Mouse (Mus musculus) urinary bladder, postnatal 10 days (tissue): ENCODE measurements around the gene Cnr2.

ENCODE experiments used
- DNase-seq: peaks from one replicate; pipeline ENCODE4 v3.0.0; 2022; ENCODE audit warnings: low spot score

Gene Cnr2

DNA sequence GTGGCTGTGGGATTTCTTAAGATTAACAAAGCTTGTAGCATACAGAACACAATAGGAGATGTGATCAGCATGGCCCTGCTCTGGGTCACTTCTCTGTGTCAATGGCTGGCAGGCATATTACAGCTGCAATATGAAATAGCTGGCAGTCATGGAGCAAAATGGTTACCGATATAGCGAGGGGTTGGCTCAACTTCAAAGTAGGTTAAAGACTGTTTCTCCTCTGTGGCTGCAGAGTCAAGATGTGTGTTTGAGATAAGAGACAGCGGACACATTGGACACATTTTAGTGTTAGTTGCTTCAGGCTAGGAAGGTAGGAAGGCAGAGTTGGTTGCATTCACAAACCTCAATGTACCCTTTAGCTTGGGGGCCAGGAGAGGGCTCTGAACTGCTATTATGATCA lies 11.4 kb downstream of the Cnr2 start:
- DNase-seq = no peak

DNA sequence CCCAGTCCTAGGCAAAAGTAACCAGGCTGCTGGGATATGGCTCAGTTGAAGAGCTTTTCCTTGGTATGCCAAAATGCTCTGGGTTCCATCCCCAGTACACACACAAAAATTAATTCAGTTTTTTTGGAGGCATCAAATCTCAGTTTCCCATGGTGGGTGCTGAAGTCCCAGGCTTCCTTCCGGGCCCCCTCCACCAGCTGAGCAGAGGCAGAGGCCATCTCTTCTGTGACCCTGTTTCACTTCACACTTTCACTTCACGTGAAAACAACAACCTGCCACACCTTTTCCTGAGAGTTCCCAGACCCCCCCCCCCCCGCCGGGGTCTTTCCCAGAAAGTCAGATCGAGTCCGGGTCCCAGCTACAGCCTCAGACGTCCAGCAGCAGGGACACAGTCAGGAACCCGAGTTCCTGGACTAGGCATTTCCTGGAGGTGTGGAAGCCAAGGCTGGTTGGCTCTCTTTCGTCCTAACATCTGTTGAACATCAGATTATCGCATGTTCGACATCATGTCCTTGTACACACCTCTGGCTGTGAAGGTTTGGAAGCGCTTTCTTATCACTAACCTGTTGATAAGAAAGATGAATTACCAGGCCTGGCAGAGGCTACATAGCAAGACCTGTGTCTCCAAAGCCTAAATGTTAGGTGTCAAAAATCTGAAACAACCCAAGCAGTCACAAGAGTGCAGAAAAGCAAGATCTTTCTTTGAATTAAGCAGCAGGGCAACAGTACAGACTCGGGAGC lies 14.3 kb downstream of the Cnr2 start:
- no peak for DNase-seq

DNA sequence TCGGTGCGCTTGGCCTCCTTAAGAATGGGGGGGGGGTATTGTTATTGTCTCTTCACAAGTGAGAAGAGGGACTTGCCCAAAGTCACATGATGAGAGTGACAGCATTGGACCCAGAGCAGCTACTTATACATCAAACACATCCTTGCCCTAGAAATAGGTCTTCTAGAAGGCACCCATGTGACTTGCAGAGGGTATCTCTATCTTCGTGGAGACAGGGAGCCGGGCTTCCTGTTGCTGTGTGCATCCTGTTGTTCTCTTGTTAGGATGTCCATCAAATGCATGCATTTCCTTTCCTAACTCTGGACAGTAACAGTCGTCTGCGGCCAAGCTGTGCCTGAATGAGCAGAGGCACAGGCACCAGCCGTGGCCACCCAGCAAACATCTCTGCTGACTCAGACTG lies 16.3 kb downstream of the Cnr2 start:
- DNase-seq = no peak

DNA sequence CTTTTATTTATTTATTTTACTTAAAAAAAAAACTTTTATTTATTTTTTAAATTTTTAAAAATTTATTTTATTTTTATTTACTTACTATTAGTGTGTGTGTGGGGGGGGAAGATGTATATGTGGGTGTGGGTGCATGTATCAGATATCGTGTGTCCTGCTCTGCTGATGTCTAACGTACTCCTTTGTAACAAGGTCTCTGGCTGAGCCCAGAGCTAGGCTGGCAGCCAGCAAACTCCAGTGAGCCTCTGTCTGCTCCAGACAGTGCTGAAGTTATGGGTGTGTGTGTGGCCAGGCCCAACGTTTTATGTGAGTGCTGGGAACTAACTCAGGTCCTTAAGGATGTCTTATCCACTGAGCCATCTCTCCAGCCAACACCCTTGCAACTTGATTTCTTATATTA lies 17.0 kb downstream of the Cnr2 start:
- DNase-seq = no peak

DNA sequence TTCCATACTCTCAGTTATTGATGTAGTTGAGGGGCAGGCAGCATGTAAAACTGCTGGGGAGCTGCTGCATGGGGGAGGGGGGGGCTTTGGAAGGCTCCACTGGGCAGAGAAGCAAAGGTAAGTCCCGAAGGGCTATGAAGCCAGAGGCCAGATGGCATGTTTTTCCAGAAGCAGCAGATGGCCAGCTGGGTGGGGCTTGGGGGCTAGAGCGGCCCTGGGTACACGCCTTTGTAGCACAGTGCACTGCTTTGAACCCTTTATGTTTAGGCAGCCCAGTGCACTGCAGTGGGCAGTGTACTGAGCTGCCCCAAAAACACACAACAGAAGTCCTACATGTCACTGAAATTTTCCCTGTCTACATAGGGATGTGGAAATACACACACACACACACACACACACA lies 17.6 kb downstream of the Cnr2 start:
- no peak for DNase-seq

DNA sequence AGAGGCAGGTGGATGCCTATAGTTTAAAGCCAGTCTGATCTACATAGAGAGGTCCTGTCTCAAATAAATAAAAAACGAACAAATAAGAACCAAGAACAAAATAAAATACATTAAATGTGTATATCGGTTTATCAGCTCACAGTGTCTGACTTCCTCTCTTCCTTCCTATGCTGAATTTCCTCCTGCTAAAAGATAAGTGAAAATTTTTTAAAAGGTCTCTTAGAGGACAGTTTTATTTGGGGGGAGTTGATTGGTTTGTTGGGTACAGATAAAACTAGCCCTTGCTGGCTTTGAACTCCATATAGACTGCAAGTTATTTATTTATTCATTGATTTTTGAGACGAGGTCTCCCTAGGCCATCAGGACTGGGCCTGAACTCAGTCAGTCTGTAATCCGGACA lies 18.2 kb downstream of the Cnr2 start:
- no peak for DNase-seq

DNA sequence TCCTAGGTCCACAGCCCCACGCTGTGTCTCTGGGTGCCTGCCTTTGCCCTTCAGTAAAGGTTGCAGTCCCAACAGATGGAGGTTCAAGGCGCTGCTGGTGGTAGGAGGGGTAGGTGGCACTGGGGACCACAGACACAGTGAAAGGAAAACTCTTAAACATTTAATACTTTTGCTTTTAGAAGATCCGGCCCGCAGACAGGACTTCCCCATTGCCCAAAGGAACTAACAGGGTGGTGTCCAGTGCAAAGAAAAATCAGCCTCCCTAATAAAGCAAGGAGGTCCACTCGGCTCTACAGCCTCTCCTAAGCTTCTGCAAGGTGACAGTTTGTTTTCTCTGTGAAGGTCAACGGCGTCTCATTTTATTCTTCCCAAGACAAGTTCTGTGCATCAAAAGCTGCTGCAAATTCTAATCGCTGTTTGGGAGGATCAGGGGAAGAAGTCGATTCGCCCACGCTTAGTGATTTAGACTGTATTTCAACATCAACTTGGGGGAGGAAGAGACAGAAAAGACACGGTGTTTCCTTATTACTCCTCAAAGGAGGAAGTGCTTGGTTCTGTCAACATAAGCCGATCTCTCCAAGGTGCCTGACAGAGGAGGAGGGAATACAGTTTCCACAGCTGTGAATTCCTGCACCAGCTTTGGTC lies 23.6 kb downstream of the Cnr2 start:
- no peak for DNase-seq

DNA sequence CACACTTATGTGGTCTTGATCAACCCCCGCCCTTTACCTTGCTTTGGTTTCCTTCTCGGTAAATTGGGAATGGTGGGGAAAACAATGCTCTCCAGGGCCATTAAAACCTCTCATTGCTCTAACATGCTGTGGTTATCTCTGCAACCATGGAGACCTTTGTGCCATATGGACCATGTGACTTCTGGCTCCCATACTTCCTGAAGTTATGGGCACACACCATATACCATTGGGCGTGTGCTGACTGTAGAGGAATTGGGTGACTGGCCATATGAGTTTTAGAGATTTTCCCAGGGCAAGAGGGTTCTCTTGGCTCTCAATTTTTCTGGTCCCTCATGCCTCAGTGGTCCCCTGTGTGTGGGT lies 24.1 kb downstream of the Cnr2 start:
- DNase-seq = no peak

DNA sequence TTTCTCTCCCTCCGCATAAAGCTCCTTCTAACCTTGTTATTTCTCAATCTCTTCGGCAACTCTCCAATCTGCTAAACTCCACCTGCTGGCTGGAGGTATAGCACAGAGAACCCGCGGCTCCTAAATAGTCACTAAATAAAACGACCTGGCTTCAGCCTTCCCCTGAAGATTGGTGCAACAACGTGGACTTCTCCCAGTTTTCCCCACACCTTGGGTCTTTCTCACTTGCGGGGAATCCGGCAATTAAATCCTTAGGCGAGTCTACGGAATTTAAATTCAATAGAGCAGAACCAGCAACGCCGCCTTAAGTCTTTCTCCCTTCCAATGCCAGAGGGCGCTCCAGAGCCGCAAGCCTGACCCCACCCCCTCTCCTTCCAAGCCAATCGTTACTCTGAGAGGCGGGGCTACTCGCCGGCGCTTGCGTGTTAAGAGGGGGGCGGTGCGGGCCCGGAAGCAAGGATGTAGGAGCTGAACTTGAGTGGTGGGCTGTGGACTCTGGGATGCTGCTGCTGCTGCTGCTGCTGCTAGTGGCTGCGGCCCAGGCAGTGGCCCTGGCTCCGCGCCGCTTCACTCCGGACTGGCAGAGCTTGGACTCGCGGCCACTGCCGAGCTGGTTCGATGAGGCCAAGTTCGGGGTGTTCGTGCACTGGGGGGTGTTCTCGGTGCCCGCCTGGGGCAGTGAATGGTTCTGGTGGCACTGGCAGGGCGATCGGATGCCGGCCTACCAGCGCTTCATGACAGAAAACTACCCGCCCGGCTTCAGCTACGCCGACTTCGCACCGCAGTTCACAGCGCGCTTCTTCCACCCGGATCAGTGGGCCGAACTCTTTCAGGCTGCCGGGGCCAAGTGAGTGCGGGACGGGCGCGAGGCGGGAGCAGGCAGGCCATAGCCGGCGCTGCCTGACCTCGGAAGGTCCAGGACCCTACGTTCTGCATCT lies 25.4 kb downstream of the Cnr2 start, which contains the start of gene Fuca1:
Fuca1 (plus strand) TSS at position 432 of the 938 bp plus-strand sequence.
- peak; percentile 80 for DNase-seq

DNA sequence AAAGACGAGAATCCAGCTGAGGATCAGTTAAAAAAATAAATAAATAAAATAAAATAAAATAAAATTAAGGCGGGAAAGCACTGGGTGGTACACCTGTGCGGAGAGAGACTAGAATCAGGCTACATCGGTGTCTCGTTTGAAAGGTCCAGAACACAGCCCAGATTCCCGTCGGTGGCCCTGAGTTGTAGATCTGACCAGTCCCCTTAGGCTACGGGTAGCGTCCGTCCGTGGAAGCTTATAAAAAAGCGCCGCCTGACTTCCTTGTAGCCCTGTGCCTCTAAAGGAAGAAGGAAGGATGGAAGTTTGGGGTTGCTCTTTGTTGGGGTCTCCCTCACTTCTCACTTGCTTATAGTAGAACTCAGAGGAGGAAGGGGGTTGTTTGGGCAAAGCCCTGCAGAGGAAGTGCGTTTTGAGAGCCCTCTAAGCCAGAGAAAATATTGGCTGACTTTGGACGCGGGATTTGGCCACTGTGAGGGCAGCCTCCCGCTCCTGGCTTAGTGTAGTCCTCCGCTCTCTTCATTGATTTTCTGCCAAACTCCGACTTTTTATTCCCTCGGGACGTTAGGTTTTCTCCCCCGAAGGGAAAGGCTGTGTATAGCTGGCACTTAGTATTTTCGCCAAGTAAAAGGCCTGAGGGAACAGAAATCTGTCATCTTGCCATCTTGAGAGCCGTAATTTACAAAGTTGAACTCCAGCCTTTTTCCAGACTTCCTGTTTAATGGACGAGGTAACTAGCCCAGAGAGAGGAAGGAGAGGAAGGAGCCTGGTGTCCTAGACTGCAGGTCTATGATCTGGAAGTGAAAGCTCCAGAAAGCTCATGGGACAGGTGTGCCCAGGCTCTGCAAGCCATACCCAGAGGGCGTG lies 26.3 kb downstream of the Cnr2 start:
- no peak for DNase-seq

DNA sequence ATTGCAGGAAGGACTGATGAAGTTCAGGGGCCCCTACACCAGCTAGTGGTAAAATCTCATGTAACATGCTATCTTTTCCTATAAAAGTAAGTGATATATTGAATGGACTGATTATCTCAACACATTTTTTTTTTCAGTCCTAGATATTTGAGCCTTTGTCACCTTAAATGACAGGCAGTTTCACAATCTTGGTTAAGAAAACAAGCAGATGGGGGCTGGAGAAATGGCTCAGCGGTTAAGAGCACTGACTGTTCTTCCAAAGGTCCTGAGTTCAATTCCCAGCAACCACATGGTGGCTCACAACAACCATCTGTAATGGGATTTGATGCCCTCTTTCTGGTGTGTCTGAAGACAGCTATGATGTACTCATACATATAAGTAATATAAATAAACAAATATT lies 27.0 kb downstream of the Cnr2 start:
- no peak for DNase-seq

DNA sequence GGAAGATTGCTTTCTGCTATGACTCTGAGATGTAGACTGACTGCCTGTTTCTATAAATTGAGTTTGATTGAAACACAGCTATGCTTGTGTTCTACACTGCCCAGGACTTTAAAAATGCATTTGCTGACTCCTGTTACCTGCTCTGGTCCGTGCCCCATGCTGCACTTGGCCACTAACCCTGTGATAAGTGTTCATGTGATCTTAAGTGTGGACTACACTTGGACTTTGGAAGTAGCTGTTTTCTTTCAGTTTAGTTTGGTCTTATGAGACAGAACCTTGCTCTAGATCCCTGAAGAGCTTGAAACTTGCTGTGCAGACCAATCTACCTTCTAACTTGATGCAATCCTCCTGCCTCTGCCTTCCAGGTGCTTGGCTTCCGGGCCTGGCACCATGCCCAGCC lies 29.2 kb downstream of the Cnr2 start:
- no peak for DNase-seq

DNA sequence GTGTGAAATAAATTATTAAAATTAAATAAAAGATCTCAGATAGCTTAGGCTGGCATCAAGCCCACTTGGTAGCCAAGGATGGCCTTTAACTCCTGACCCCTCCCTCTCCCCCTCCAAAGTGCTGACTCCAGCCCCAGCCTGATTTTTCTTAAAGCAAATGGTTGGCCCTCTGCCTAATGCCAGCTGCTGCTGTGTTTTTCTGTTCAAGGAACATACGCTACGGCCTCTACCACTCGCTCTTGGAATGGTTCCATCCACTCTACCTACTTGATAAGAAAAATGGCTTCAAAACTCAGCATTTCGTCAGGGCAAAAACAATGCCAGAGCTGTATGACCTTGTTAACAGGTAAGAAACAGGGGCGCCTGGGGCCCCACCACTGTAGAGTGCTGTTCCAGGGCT lies 30.1 kb downstream of the Cnr2 start:
- DNase-seq = no peak

DNA sequence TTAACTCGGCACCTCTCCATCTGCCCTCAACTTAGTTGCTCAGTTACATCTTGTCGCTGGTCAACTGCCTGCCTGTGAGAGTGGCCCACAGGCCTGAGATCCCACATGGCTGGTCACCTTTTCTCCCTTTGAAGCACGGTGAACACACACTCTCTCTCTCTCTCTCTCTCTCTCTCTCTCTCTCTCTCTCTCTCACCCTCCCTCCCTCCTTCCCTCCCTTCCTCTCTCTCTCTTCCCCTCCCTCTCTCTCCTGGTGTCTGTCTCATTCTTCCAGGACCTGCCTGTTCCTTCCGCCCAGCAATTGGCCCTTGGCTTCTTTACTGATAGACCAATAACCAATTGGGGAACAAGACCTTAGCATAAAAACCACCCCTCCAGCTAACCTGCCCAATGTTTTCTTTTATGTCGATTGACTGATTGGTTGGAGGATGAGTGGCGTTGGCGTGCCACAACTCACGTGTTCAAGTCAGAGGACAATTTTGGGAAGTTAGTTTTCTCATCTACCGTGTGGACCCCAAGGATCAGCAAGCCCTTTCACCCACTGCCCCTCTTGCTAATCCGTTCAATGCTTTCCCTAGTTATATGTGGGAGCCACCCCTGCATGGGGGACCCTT lies 31.1 kb downstream of the Cnr2 start:
- DNase-seq = no peak

DNA sequence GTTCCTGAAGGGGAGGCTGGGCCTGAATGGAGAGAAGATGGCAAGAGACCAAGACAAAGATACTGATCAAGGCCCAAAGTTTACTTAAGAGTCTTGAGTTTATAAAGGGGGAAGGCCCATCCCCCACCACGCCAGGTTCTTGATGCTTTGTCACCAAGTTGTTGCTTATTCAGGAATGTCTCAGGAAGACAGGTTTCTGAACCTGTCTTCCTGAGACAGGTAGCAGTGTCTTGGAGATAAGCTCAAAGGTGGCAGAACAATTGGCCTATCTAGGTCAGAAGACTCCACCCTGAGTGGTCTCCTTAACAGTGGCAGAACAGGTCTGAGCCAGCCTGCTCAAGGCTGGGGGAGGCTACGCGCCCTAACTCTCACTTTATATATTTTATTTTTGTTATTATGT lies 31.7 kb downstream of the Cnr2 start:
- no peak for DNase-seq

DNA sequence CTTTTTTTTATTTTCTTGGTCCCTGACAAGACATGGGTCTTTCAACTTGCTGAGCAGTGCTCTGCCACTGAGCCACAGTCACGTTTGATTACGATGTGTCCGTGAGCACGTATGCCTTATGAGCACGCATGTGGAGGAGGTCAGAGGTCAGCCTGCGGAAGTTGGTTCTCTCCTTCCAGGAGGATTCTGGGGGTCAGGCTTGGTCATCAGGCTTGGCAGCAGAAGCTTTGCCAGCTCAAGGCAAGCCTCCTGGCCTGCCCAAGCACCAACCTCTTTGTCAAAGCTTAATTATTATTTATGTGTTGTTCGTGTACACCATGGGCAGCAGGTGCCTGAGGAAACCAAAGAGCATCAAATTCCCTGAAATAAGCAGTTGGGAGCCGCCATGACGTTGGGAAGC lies 33.2 kb downstream of the Cnr2 start:
- no peak for DNase-seq

DNA sequence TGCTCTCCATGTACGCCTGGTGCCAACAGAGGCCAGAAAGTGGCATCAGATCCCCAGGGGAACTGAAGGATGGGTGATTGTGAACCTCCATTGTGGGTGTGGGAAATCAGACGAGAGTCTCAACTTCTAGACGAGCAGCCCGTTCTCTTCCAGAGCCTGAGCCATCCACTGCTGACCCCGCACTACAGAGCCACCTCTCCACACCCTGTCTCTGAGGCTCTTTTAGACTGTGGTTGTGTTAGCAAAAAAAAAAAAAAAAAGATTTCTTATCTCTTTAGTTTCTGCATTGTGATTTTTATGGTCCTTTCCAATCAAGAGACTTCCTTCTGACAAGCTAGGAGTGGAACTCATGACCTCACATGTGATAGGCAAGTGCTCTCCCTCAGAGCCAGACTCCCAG lies 34.2 kb downstream of the Cnr2 start:
- no peak for DNase-seq

DNA sequence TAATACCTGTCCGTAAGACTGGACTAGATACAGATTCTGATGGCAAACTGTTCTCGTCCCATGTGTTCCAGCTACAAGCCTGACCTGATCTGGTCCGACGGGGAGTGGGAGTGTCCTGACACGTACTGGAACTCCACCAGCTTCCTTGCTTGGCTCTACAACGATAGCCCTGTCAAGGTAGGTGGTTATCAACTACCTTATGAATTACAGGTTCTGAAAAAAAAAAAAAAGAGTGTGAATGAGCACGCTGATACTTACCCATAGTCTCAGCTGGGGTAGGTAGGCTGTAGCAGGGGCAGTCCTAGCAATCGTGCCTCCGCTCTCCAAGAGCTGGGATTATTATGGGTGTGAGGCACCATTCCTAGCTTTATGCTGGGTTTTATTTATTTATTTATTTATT lies 34.6 kb downstream of the Cnr2 start:
- no peak for DNase-seq

DNA sequence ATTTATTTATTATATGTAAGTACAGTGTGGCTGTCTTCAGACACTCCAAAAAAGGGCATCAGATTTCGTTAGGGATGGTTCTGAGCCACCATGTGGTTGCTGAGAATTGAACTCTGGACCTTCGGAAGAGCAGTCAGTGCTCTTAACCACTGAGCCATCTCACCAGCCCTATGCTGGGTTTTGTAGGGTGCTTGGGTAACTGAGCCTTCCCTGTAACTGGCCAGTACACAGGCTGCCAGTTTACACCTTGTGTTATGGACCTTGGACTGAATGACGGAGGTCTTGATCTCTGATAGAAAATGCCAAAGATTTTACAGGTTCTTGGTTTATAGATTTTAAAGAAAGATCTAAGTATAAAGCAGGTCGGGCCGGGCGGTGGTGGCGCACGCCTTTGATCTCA lies 35.0 kb downstream of the Cnr2 start:
- no peak for DNase-seq

DNA sequence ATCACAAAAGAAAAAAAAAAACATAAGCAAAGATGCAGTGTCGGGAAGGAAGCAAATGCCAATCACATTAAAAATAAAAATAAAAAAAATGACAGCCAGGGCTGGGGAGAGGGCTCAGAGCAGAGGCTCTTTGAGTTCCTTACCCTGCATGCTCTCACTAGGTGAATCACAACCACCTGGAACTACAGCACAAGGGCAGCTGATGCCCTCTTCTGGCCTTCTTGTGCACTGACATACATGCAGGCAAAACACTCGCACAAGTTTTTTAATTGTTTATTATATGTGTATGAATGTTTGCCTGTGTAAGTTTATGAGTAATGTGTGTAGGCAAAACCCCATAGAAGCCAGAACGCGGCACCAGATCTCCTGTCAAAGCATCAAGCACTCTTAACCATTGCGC lies 36.6 kb downstream of the Cnr2 start:
- no peak for DNase-seq

DNA sequence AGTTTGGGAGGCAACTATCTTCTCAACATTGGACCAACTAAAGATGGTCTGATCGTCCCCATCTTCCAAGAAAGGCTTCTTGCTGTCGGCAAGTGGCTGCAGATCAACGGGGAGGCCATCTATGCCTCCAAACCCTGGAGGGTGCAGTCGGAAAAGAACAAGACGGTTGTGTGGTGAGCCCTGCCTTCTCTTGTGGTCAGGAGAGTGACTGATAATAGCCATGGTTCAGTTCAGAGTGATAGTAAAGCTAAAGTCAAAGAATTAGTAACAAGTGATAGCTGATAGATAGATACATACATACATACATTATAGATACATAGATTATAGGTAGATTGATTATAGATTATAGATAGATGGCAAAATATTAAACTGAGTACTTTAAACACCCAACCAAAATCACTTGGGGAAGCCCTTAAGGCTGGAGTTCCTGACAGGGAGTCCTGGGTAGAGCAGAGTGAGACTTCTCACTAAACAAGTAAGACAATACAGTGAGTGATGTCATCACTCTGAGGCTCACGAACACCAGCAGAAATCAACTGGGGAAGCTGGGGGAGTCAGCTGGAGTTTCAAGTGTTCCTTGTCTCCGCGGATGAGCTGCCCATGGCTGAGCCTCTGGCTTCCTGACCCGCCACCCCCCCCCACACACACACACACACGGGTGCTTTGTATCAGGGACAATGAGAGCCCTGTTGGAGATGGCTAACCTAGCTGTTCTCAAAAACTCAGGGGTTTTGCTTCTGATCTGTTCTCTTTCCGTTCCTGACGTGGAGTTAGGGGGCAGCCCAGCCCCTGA lies 39.7 kb downstream of the Cnr2 start:
- no peak for DNase-seq
